Mouse (Mus musculus): ENCODE measurements at regions not wholly inside any gene's neighbourhood (a gene's known extent, or its start where the extent isn't known, plus 50 kb on each side); places are given as distances from the start of the nearest gene placed in this dataset.
A peak's percentile ranks its signal among the peaks of the same experiment; 100 is the strongest.

GRCm38 (mm10) chr1:166773114-166773513 is 91.5 kb upstream of the Fmo9 start:
- H3K36me3 ChIP-seq (ENCODE audit: control insufficient read depth, insufficient read depth, low read length): no peaks in the 10 kb centered on the region
- no peak for TF ChIP-seq CTCF (IDR thresholded peaks at IDR 0.05; ENCODE audit: extremely low read depth, insufficient read depth, insufficient read length, insufficient replicate concordance)
- no peak for TF ChIP-seq POLR2A (IDR thresholded peaks at IDR 0.05; ENCODE audit: low read depth, low read length)
- H3K27me3 ChIP-seq (ENCODE audit: control insufficient read depth, insufficient read depth, low read length): no peaks in the 10 kb centered on the region
- no peak for DNase-seq (ENCODE audit: low read depth in 1 of 2, low spot score in 2 of 2)
- no peaks in the 10 kb centered on the region for H3K4me1 ChIP-seq (ENCODE audit: control insufficient read depth, insufficient read depth, insufficient read length)
- H3K27ac ChIP-seq (ENCODE audit: insufficient read depth, low read length): no peak overlapping the region
- 87% methylated on average over 1 of the region's 1 CpGs for WGBS
- H3K4me3 ChIP-seq (ENCODE audit: extremely low read depth, insufficient read depth, insufficient read length): no peak overlapping the region

DNA sequence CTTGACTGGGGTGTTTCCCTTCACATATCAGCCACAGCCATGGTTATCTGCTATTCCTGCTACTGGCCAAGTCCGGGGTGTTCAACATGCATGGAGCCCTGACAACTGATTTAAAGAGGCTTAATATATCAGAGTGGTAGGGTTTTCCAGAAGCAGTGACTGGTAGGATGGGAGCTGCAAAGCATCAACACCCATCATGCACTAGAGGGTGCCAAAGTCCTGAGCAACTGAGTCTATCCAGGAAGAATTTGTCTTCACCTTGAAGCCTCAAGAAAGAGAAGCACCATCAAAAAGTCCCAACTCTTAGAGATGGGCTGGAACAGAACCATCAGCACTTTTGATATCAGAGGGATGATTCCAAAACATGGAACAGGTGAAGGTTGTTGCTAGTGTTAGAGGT is 100.5 kb upstream of the Fmo9 start:
- TF ChIP-seq POLR2A (IDR thresholded peaks at IDR 0.05; ENCODE audit: low read depth, low read length): no peak
- TF ChIP-seq CTCF (IDR thresholded peaks at IDR 0.05; ENCODE audit: extremely low read depth, insufficient read depth, insufficient read length, insufficient replicate concordance): peak; percentile 9; the same call in 1 of the 2 replicates
- Histone ChIP-seq H3K27me3 (ENCODE audit: control insufficient read depth, insufficient read depth, low read length) (no peaks in the 10 kb centered on the region), H3K36me3 (ENCODE audit: control insufficient read depth, insufficient read depth, low read length) (no peaks in the 10 kb centered on the region), H3K27ac (ENCODE audit: insufficient read depth, low read length) (no peak overlapping the region), H3K4me1 (ENCODE audit: control insufficient read depth, insufficient read depth, insufficient read length) (no peaks in the 10 kb centered on the region), H3K4me3 (ENCODE audit: extremely low read depth, insufficient read depth, insufficient read length) (no peak overlapping the region)
- no peak for DNase-seq (ENCODE audit: low read depth in 1 of 2, low spot score in 2 of 2)
- 60% methylated on average over 1 of the region's 1 CpGs for WGBS

GRCm38 (mm10) chr1:166787945-166788344 is 106.3 kb upstream of the Fmo9 start:
- Histone ChIP-seq H3K36me3 (ENCODE audit: control insufficient read depth, insufficient read depth, low read length) (no peaks in the 10 kb centered on the region), H3K27me3 (ENCODE audit: control insufficient read depth, insufficient read depth, low read length) (no peaks in the 10 kb centered on the region), H3K4me1 (ENCODE audit: control insufficient read depth, insufficient read depth, insufficient read length) (no peaks in the 10 kb centered on the region), H3K27ac (ENCODE audit: insufficient read depth, low read length) (no peak overlapping the region), H3K4me3 (ENCODE audit: extremely low read depth, insufficient read depth, insufficient read length) (no peak overlapping the region)
- DNase-seq (ENCODE audit: low read depth in 1 of 2, low spot score in 2 of 2): no peak
- 15% methylated on average over 1 of the region's 1 CpGs for WGBS
- TF ChIP-seq POLR2A (IDR thresholded peaks at IDR 0.05; ENCODE audit: low read depth, low read length) (no peak), CTCF (IDR thresholded peaks at IDR 0.05; ENCODE audit: extremely low read depth, insufficient read depth, insufficient read length, insufficient replicate concordance) (no peak)

GRCm38 (mm10) chr1:166788824-166789399 is 107.3 kb upstream of the Fmo9 start:
- DNase-seq (ENCODE audit: low read depth in 1 of 2, low spot score in 2 of 2): no peak
- Histone ChIP-seq H3K36me3 (ENCODE audit: control insufficient read depth, insufficient read depth, low read length) (no peaks in the 10 kb centered on the region), H3K27me3 (ENCODE audit: control insufficient read depth, insufficient read depth, low read length) (no peaks in the 10 kb centered on the region), H3K4me3 (ENCODE audit: extremely low read depth, insufficient read depth, insufficient read length) (no peak overlapping the region), H3K27ac (ENCODE audit: insufficient read depth, low read length) (no peak overlapping the region), H3K4me1 (ENCODE audit: control insufficient read depth, insufficient read depth, insufficient read length) (no peaks in the 10 kb centered on the region)
- WGBS: 66% methylated on average over 1 of the region's 1 CpGs
- no peak for TF ChIP-seq POLR2A (IDR thresholded peaks at IDR 0.05; ENCODE audit: low read depth, low read length)
- TF ChIP-seq CTCF (IDR thresholded peaks at IDR 0.05; ENCODE audit: extremely low read depth, insufficient read depth, insufficient read length, insufficient replicate concordance): no peak

- Histone ChIP-seq H3K27me3 (ENCODE audit: control insufficient read depth, insufficient read depth, low read length) (no peaks in the 10 kb centered on the region), H3K4me1 (ENCODE audit: control insufficient read depth, insufficient read depth, insufficient read length) (no peaks in the 10 kb centered on the region), H3K36me3 (ENCODE audit: control insufficient read depth, insufficient read depth, low read length) (no peaks in the 10 kb centered on the region), H3K27ac (ENCODE audit: insufficient read depth, low read length) (no peak overlapping the region), H3K4me3 (ENCODE audit: extremely low read depth, insufficient read depth, insufficient read length) (no peak overlapping the region)
- 37% methylated on average over 6 of the region's 6 CpGs for WGBS
- no peak for DNase-seq (ENCODE audit: low read depth in 1 of 2, low spot score in 2 of 2)
- TF ChIP-seq CTCF (IDR thresholded peaks at IDR 0.05; ENCODE audit: extremely low read depth, insufficient read depth, insufficient read length, insufficient replicate concordance) (no peak), POLR2A (IDR thresholded peaks at IDR 0.05; ENCODE audit: low read depth, low read length) (no peak)
These were observed 111.5 kb upstream of the Fmo9 start for GRCm38 (mm10) chr1:166793052-166793716.

GRCm38 (mm10) chr1:166793717-166794081 is 112.1 kb upstream of the Fmo9 start:
- Histone ChIP-seq H3K36me3 (ENCODE audit: control insufficient read depth, insufficient read depth, low read length) (no peaks in the 10 kb centered on the region), H3K4me3 (ENCODE audit: extremely low read depth, insufficient read depth, insufficient read length) (no peak overlapping the region), H3K27me3 (ENCODE audit: control insufficient read depth, insufficient read depth, low read length) (no peaks in the 10 kb centered on the region), H3K27ac (ENCODE audit: insufficient read depth, low read length) (no peak overlapping the region), H3K4me1 (ENCODE audit: control insufficient read depth, insufficient read depth, insufficient read length) (no peaks in the 10 kb centered on the region)
- 86% methylated on average over 1 of the region's 1 CpGs for WGBS
- no peak for DNase-seq (ENCODE audit: low read depth in 1 of 2, low spot score in 2 of 2)
- no peak for TF ChIP-seq CTCF (IDR thresholded peaks at IDR 0.05; ENCODE audit: extremely low read depth, insufficient read depth, insufficient read length, insufficient replicate concordance)
- TF ChIP-seq POLR2A (IDR thresholded peaks at IDR 0.05; ENCODE audit: low read depth, low read length): no peak

DNA sequence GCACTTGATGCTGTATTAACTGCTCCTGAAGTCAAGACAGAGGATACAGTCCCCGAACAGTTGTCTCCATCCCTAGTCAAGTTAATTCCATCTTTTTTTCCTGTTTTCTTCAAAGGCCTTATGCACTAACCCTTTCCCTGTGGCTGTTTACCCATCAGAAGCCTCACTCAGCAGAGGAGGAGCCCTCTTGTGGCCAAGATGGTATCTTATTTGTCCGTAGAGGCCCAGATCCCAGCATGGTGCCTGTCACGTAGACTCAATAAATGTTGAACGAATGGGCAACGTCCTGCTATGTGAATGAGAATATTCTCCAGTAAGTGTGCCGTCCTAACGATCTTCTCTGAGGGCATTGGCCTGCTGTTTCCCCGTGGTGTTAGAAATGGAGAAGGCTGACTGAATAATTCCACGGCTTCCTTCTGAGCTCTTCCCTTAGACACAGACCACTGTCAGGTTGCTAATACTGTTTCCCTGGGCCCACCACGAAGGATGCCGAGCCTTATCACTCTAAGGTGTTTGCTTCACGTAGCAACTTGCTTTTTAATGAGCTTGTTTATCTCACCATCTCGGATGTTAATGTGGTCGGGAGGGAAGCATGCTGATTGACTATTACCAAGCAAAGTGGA is 113.1 kb upstream of the Fmo9 start:
- Histone ChIP-seq H3K27me3 (ENCODE audit: control insufficient read depth, insufficient read depth, low read length) (no peaks in the 10 kb centered on the region), H3K4me3 (ENCODE audit: extremely low read depth, insufficient read depth, insufficient read length) (no peak overlapping the region), H3K4me1 (ENCODE audit: control insufficient read depth, insufficient read depth, insufficient read length) (no peaks in the 10 kb centered on the region), H3K27ac (ENCODE audit: insufficient read depth, low read length) (no peak overlapping the region), H3K36me3 (ENCODE audit: control insufficient read depth, insufficient read depth, low read length) (no peaks in the 10 kb centered on the region)
- TF ChIP-seq CTCF (IDR thresholded peaks at IDR 0.05; ENCODE audit: extremely low read depth, insufficient read depth, insufficient read length, insufficient replicate concordance): no peak
- TF ChIP-seq POLR2A (IDR thresholded peaks at IDR 0.05; ENCODE audit: low read depth, low read length): no peak
- WGBS: 82% methylated on average over 14 of the region's 14 CpGs
- no peak for DNase-seq (ENCODE audit: low read depth in 1 of 2, low spot score in 2 of 2)
